Mouse (Mus musculus) heart, adult 18-20 months (tissue): ENCODE data around the gene Tbxas1. TPM values are rescaled to one million over a fixed set of nuclear protein-coding genes. Genes with fewer than 3 reads are reported as not detected.

Experiments used
- DNase-seq, 2 experiments: peaks; one replicate each; pipeline ENCODE4 v3.0.0; 2021 to 2022; ENCODE audit warnings: mixed read lengths in 1 of 2
- total RNA-seq, 2 experiments: library from RNA; stranded (reverse); gene quantifications; 2 replicates each; pipeline ENCODE4 v1.2.3; 2021

Tbxas1 gene
- total RNA-seq, 2 experiments from 2014 or later = 1.7 TPM

GRCm38 (mm10) chr6:38923450-38923849 lies 48.2 kb downstream of the Tbxas1 start:
- DNase-seq = no peak

- DNase-seq = no peak
These were observed 48.9 kb downstream of the Tbxas1 start for GRCm38 (mm10) chr6:38923870-38924817.

- no peak for DNase-seq
These were observed 50.5 kb downstream of the Tbxas1 start for GRCm38 (mm10) chr6:38925719-38926118.

GRCm38 (mm10) chr6:38926135-38926962 lies 51.1 kb downstream of the Tbxas1 start:
- peak in 1 of 2 experiments; percentile 19 for DNase-seq

GRCm38 (mm10) chr6:38926963-38927361 lies 51.8 kb downstream of the Tbxas1 start:
- DNase-seq = no peak

- DNase-seq = no peak
These were observed 53.3 kb downstream of the Tbxas1 start for GRCm38 (mm10) chr6:38928489-38928888.

- DNase-seq = no peak
These were observed 60.8 kb downstream of the Tbxas1 start for GRCm38 (mm10) chr6:38936009-38936408.

GRCm38 (mm10) chr6:38938421-38938820 lies 63.2 kb downstream of the Tbxas1 start:
- peak in 1 of 2 experiments; percentile 69 for DNase-seq

- no peak for DNase-seq
These were observed 63.9 kb downstream of the Tbxas1 start for GRCm38 (mm10) chr6:38939096-38939495.

- peak in 1 of 2 experiments; percentile 78 for DNase-seq
These were observed 65.8 kb downstream of the Tbxas1 start for GRCm38 (mm10) chr6:38941016-38941415.

GRCm38 (mm10) chr6:38942771-38943170 lies 67.6 kb downstream of the Tbxas1 start:
- DNase-seq = no peak

- no peak for DNase-seq
These were observed 69.2 kb downstream of the Tbxas1 start for GRCm38 (mm10) chr6:38944392-38944791.

GRCm38 (mm10) chr6:38944826-38945225 lies 69.6 kb downstream of the Tbxas1 start:
- no peak for DNase-seq

GRCm38 (mm10) chr6:38945681-38946080 lies 70.5 kb downstream of the Tbxas1 start:
- no peak for DNase-seq

GRCm38 (mm10) chr6:38947282-38947681 lies 72.1 kb downstream of the Tbxas1 start:
- DNase-seq = no peak

- DNase-seq = peak; percentile 18 to 54
These were observed 74.5 kb downstream of the Tbxas1 start for GRCm38 (mm10) chr6:38949683-38950161.

GRCm38 (mm10) chr6:38950341-38950740 lies 75.1 kb downstream of the Tbxas1 start:
- DNase-seq = no peak

GRCm38 (mm10) chr6:38950838-38951237 lies 75.6 kb downstream of the Tbxas1 start:
- DNase-seq = no peak

GRCm38 (mm10) chr6:38956641-38957040 lies 81.4 kb downstream of the Tbxas1 start:
- DNase-seq = no peak

GRCm38 (mm10) chr6:38957246-38957645 lies 82.0 kb downstream of the Tbxas1 start:
- DNase-seq = no peak

- DNase-seq = no peak
These were observed 84.3 kb downstream of the Tbxas1 start for GRCm38 (mm10) chr6:38959502-38959901.

GRCm38 (mm10) chr6:38960367-38960766 lies 85.2 kb downstream of the Tbxas1 start:
- no peak for DNase-seq
